Mouse (Mus musculus) stomach, embryonic 14.5 days (tissue): ENCODE results near the gene Vash1. TPM values are rescaled to one million over a fixed set of nuclear protein-coding genes. Genes with fewer than 3 reads are reported as not detected.

Source experiments
- ATAC-seq: fragments of 200-750 bp; cut with Nextera tagmentation; 2 replicates; pipeline ENCODE4 v1.8.0; 2017; ENCODE audit warnings: low read depth, moderate TSS enrichment; ENCODE audit not compliant: insufficient number of reproducible peaks, insufficient read depth, low FRiP score
- H3K27ac ChIP-seq: fragments of 300-500 bp; sonication (generic); 2 replicates; pipeline ENCODE4 v1.5.1; 2014; ENCODE audit warnings: mild to moderate bottlenecking, low read length, moderate library complexity, mixed read lengths
- H3K27me3 ChIP-seq: fragments of 300-500 bp; sonication (generic); 2 replicates; pipeline ENCODE4 v1.6.1; 2014; ENCODE audit warnings: low read length, control low read depth, mixed read lengths; ENCODE audit not compliant: control insufficient read depth, insufficient read depth
- H3K36me3 ChIP-seq: fragments of 300-500 bp; sonication (generic); 2 replicates; pipeline ENCODE4 v1.6.1; 2014; ENCODE audit warnings: mild to moderate bottlenecking, control low read depth, low read length, moderate library complexity, mixed read lengths; ENCODE audit not compliant: control insufficient read depth, insufficient read depth
- H3K4me1 ChIP-seq: fragments of 300-500 bp; sonication (generic); 2 replicates; pipeline ENCODE4 v1.6.1; 2014; ENCODE audit warnings: low read length, control low read depth, mixed read lengths; ENCODE audit not compliant: control insufficient read depth, insufficient read depth
- H3K4me2 ChIP-seq: fragments of 300-500 bp; sonication (generic); replicated peaks from 2 replicates; pipeline ENCODE4 v1.6.1; 2014; ENCODE audit warnings: low read depth, low read length, control low read depth
- H3K4me3 ChIP-seq: fragments of 300-500 bp; sonication (generic); 2 replicates; pipeline ENCODE4 v1.5.1; 2014; ENCODE audit warnings: low read depth, low read length, control low read depth
- H3K9ac ChIP-seq: fragments of 300-500 bp; sonication (generic); replicated peaks from 2 replicates; pipeline ENCODE4 v1.6.1; 2014; ENCODE audit warnings: low read depth, mild to moderate bottlenecking, control low read depth, low read length, moderate library complexity, mixed read lengths
- H3K9me3 ChIP-seq: fragments of 300-500 bp; sonication (generic); 2 replicates; pipeline ENCODE4 v1.6.1; 2016; ENCODE audit warnings: low read depth, low read length, control low read depth; ENCODE audit not compliant: control insufficient read depth
- WGBS: fragments of 180-500 bp; shearing (Covaris S2); extraction: QIAGEN DNeasy Blood & Tissue Kit; methylation state at CpG from one replicate; pipeline ENCODE4 v1.1.7; 2014; 5-methylcytosine and 5-hydroxymethylcytosine counted together
- polyA plus RNA-seq: library from polyadenylated mRNA; unstranded; fragments of >200 nt; fragmentation: Nextera tagmentation; extraction: Ambion mirVana; gene quantifications from 2 replicates; pipeline ENCODE4 v1.2.1, GENCODE M21; 2014

Gene Vash1
- polyA plus RNA-seq, 1 experiment from 2014 or later = 12.2 TPM

GRCm38 (mm10) chr12:86716962-86717361 lies 38.5 kb downstream of the Vash1 start:
- Histone ChIP-seq H3K36me3 (no peaks in the 10 kb centered on the region), H3K4me1 (no peaks in the 10 kb centered on the region), H3K27me3 (no peaks in the 10 kb centered on the region), H3K4me3 (no peak overlapping the region), H3K9me3 (no peaks in the 10 kb centered on the region), H3K27ac (no peak overlapping the region), H3K9ac (no peak overlapping the region), H3K4me2 (no peak overlapping the region)
- 88% methylated on average over 11 of the region's 11 CpGs for WGBS
- no peak for ATAC-seq

GRCm38 (mm10) chr12:86719961-86720639 lies 41.6 kb downstream of the Vash1 start:
- Histone ChIP-seq H3K9me3 (no peaks in the 10 kb centered on the region), H3K9ac (no peak overlapping the region), H3K4me1 (peaks cover 2% of the 10 kb centered on the region; the same call in 1 of the 2 replicates), H3K27ac (no peak overlapping the region), H3K27me3 (no peaks in the 10 kb centered on the region), H3K36me3 (no peaks in the 10 kb centered on the region; the same call in 1 of the 2 replicates), H3K4me2 (no peak overlapping the region), H3K4me3 (no peak overlapping the region)
- ATAC-seq = no peak
- 83% methylated on average over 18 of the region's 18 CpGs for WGBS

DNA sequence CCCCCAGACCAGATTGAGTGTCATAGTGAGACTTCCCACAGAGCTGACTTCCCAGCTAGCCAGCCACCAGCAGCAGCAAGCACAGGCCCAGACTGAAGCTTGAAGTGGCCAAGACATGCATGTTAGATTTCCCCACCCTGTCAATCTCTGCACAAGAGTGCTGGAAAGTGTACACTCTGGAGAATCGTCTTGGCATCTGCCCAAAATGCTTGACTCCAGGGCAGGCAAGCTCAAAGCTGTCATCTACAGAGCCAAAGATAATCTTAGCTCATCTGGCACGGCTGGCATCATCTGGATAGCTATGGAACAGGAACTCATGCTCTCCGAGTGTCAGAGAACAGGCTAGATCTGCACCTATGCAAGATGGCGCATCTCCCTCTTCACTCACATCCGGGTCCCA lies 43.0 kb downstream of the Vash1 start:
- Histone ChIP-seq H3K4me2 (no peak overlapping the region), H3K36me3 (no peaks in the 10 kb centered on the region; the same call in 1 of the 2 replicates), H3K9me3 (no peaks in the 10 kb centered on the region), H3K4me1 (peaks cover 3% of the 10 kb centered on the region; the same call in 1 of the 2 replicates), H3K27me3 (no peaks in the 10 kb centered on the region), H3K9ac (no peak overlapping the region), H3K4me3 (no peak overlapping the region), H3K27ac (no peak overlapping the region)
- no peak for ATAC-seq
- WGBS = 78% methylated on average over 5 of the region's 5 CpGs

GRCm38 (mm10) chr12:86724300-86724699 lies 45.8 kb downstream of the Vash1 start:
- no peak overlapping the region for H3K27ac ChIP-seq
- no peak overlapping the region for H3K4me3 ChIP-seq
- no peaks in the 10 kb centered on the region for H3K9me3 ChIP-seq
- H3K4me1 ChIP-seq = peaks cover 3% of the 10 kb centered on the region; the same call in 1 of the 2 replicates
- no peak for ATAC-seq
- 85% methylated on average over 2 of the region's 2 CpGs for WGBS
- H3K4me2 ChIP-seq = no peak overlapping the region
- H3K9ac ChIP-seq = no peak overlapping the region
- H3K36me3 ChIP-seq = no peaks in the 10 kb centered on the region; the same call in 1 of the 2 replicates
- H3K27me3 ChIP-seq = no peaks in the 10 kb centered on the region

GRCm38 (mm10) chr12:86725706-86726105 lies 47.2 kb downstream of the Vash1 start:
- ATAC-seq = no peak
- H3K27ac ChIP-seq = peak overlapping the region; percentile 44; the same call in 1 of the 2 replicates
- H3K4me2 ChIP-seq = peak overlapping the region; percentile 95
- peak overlapping the region; percentile 73 for H3K4me3 ChIP-seq
- no peaks in the 10 kb centered on the region for H3K27me3 ChIP-seq
- H3K4me1 ChIP-seq = peaks cover 3% of the 10 kb centered on the region; the same call in 1 of the 2 replicates
- H3K9ac ChIP-seq = peak overlapping the region; percentile 50; the same call in 1 of the 2 replicates
- WGBS = under 1% methylated on average over 19 of the region's 19 CpGs
- H3K9me3 ChIP-seq = no peaks in the 10 kb centered on the region
- no peaks in the 10 kb centered on the region; the same call in 1 of the 2 replicates for H3K36me3 ChIP-seq

- Histone ChIP-seq H3K27me3 (no peaks in the 10 kb centered on the region), H3K4me1 (peaks cover 3% of the 10 kb centered on the region; the same call in 1 of the 2 replicates), H3K9ac (peak within 1 kb of the TSS; percentile 50; the same call in 1 of the 2 replicates), H3K9me3 (no peaks in the 10 kb centered on the region), H3K36me3 (no peaks in the 10 kb centered on the region; the same call in 1 of the 2 replicates), H3K4me2 (peak within 1 kb of the TSS; percentile 95), H3K4me3 (peak within 1 kb of the TSS; percentile 73), H3K27ac (peak within 1 kb of the TSS; percentile 44; the same call in 1 of the 2 replicates)
- WGBS = under 1% methylated on average over 44 of the region's 44 CpGs
- ATAC-seq = peak; percentile 99
Measured at GRCm38 (mm10) chr12:86726120-86726640, 47.7 kb downstream of the Vash1 start, which contains the start of gene Angel1. Angel1 (minus strand) TSS chr12:86726460.

- 86% methylated on average over 8 of the region's 8 CpGs for WGBS
- H3K4me3 ChIP-seq = no peak within 1 kb of the TSS
- H3K27ac ChIP-seq = no peak within 1 kb of the TSS
- H3K4me2 ChIP-seq = no peak within 1 kb of the TSS
- no peak for ATAC-seq
- no peaks in the 10 kb centered on the region for H3K36me3 ChIP-seq
- H3K27me3 ChIP-seq = no peaks in the 10 kb centered on the region
- H3K4me1 ChIP-seq = no peaks in the 10 kb centered on the region
- no peak within 1 kb of the TSS for H3K9ac ChIP-seq
- no peaks in the 10 kb centered on the region for H3K9me3 ChIP-seq
Measured at GRCm38 (mm10) chr12:86734319-86734810, 55.9 kb downstream of the Vash1 start, which contains the start of gene Lrrc74a. Lrrc74a (plus strand) TSS chr12:86734369.
